Mouse (Mus musculus) thymus, adult 2 months (tissue): ENCODE results near the gene Adam12.

Experiments used
- CTCF ChIP-seq: fragments of 200-500 bp; IDR thresholded peaks from 2 replicates; pipeline ENCODE4 v1.5.1; 2012; ENCODE audit warnings: mild to moderate bottlenecking, control low read depth, low read length, moderate library complexity, borderline replicate concordance; ENCODE audit not compliant: control insufficient read depth, poor library complexity, insufficient read depth; ENCODE audit errors: extremely low read depth
- POLR2A ChIP-seq: fragments of 200-500 bp; IDR thresholded peaks from 2 replicates; pipeline ENCODE4 v1.6.1; 2012; ENCODE audit warnings: mild to moderate bottlenecking, low read length, control low read depth, moderate library complexity; ENCODE audit not compliant: control insufficient read depth, poor library complexity, insufficient read depth; ENCODE audit errors: extremely low read depth

- TF ChIP-seq CTCF: no peak
- no peak for TF ChIP-seq POLR2A
Observed at GRCm38 (mm10) chr7:133847175-133847574, 384.8 kb downstream of the Adam12 start.
